Mouse (Mus musculus) midbrain, embryonic 14.5 days (tissue): Measurements from ENCODE around the gene Atp5k. TPM values are rescaled to one million over a fixed set of nuclear protein-coding genes. Genes with fewer than 3 reads are reported as not detected.

Experiments
- ATAC-seq: fragments of 200-750 bp; cut with Nextera tagmentation; 2 replicates; pipeline ENCODE4 v1.8.0; 2017; ENCODE audit warnings: moderate number of reproducible peaks, moderate library complexity; ENCODE audit not compliant: low FRiP score, low TSS enrichment
- DNase-seq: peaks from one replicate; pipeline ENCODE4 v3.0.0-alpha.2; 2015
- H3K27ac ChIP-seq: fragments of 300-500 bp; sonication (generic); replicated peaks from 2 replicates; pipeline ENCODE4 v1.5.1; 2014; ENCODE audit warnings: mild to moderate bottlenecking, low read depth, low read length, moderate library complexity
- H3K27me3 ChIP-seq: fragments of 300-500 bp; sonication (generic); 2 replicates; pipeline ENCODE4 v1.6.1; 2014; ENCODE audit warnings: low read length, control low read depth, mixed read lengths; ENCODE audit not compliant: control insufficient read depth, insufficient read depth
- H3K36me3 ChIP-seq: fragments of 300-500 bp; sonication (generic); 2 replicates; pipeline ENCODE4 v1.6.1; 2014; ENCODE audit warnings: low read length, control low read depth; ENCODE audit not compliant: control insufficient read depth, insufficient read depth
- H3K4me1 ChIP-seq: fragments of 300-500 bp; sonication (generic); 2 replicates; pipeline ENCODE4 v1.6.1; 2014; ENCODE audit warnings: mild to moderate bottlenecking, antibody characterized with exemption, low read length, control low read depth; ENCODE audit not compliant: control insufficient read depth, insufficient read depth
- H3K4me2 ChIP-seq: fragments of 300-500 bp; sonication (generic); 2 replicates; pipeline ENCODE4 v1.6.1; 2014; ENCODE audit warnings: mild to moderate bottlenecking, low read length, moderate library complexity
- H3K4me3 ChIP-seq: fragments of 300-500 bp; sonication (generic); replicated peaks from 2 replicates; pipeline ENCODE4 v1.5.1; 2014; ENCODE audit warnings: low read depth, low read length
- H3K9ac ChIP-seq: fragments of 300-500 bp; sonication (generic); replicated peaks from 2 replicates; pipeline ENCODE4 v1.6.1; 2014; ENCODE audit warnings: mild to moderate bottlenecking, low read length, moderate library complexity
- H3K9me3 ChIP-seq: fragments of 300-500 bp; sonication (generic); 2 replicates; pipeline ENCODE4 v1.6.1; 2016; ENCODE audit warnings: low read length, control low read depth, mixed read lengths; ENCODE audit not compliant: control insufficient read depth
- WGBS: fragments of 180-500 bp; shearing (Covaris S2); extraction: QIAGEN DNeasy Blood & Tissue Kit; methylation state at CpG from one replicate; pipeline ENCODE4 v1.1.7; 2014; 5-methylcytosine and 5-hydroxymethylcytosine counted together
- polyA plus RNA-seq: library from polyadenylated mRNA; unstranded; fragments of >200 nt; fragmentation: Nextera tagmentation; extraction: Ambion mirVana; gene quantifications from 2 replicates; pipeline ENCODE4 v1.2.1, GENCODE M21; 2014

Atp5k gene
- polyA plus RNA-seq, 1 experiment from 2014 or later, result 376 TPM

- H3K9ac ChIP-seq, result no peak overlapping the region
- H3K4me3 ChIP-seq, result no peak overlapping the region
- DNase-seq (no peak), ATAC-seq (no peak)
- no peaks in the 10 kb centered on the region for H3K4me1 ChIP-seq
- WGBS, result 73% methylated on average over 2 of the region's 2 CpGs
- no peaks in the 10 kb centered on the region for H3K36me3 ChIP-seq
- no peaks in the 10 kb centered on the region for H3K9me3 ChIP-seq
- no peaks in the 10 kb centered on the region for H3K27me3 ChIP-seq
- no peak overlapping the region for H3K4me2 ChIP-seq
- no peak overlapping the region for H3K27ac ChIP-seq
Measured at GRCm38 (mm10) chr5:108414711-108415110, 19.5 kb downstream of the Atp5k start.

- WGBS, result 75% methylated on average over 2 of the region's 2 CpGs
- Histone ChIP-seq H3K27me3 (no peaks in the 10 kb centered on the region), H3K4me2 (no peak overlapping the region), H3K4me1 (no peaks in the 10 kb centered on the region), H3K9ac (no peak overlapping the region), H3K9me3 (no peaks in the 10 kb centered on the region), H3K27ac (no peak overlapping the region), H3K36me3 (no peaks in the 10 kb centered on the region), H3K4me3 (no peak overlapping the region)
- ATAC-seq (no peak), DNase-seq (no peak)
Measured at GRCm38 (mm10) chr5:108406977-108407376, 27.3 kb downstream of the Atp5k start.

GRCm38 (mm10) chr5:108405460-108405859 is 28.8 kb downstream of the Atp5k start:
- Histone ChIP-seq H3K4me3 (no peak overlapping the region), H3K4me2 (no peak overlapping the region), H3K36me3 (no peaks in the 10 kb centered on the region), H3K4me1 (no peaks in the 10 kb centered on the region), H3K9me3 (no peaks in the 10 kb centered on the region), H3K27me3 (no peaks in the 10 kb centered on the region), H3K27ac (no peak overlapping the region), H3K9ac (no peak overlapping the region)
- no peak for DNase-seq
- 75% methylated on average over 1 of the region's 1 CpGs for WGBS
- ATAC-seq, result no peak

- Histone ChIP-seq H3K9ac (no peak overlapping the region), H3K27ac (no peak overlapping the region), H3K4me3 (no peak overlapping the region), H3K4me1 (no peaks in the 10 kb centered on the region), H3K4me2 (no peak overlapping the region), H3K9me3 (no peaks in the 10 kb centered on the region), H3K36me3 (no peaks in the 10 kb centered on the region), H3K27me3 (no peaks in the 10 kb centered on the region)
- no peak for ATAC-seq
- no peak for DNase-seq
- WGBS, result 75% methylated on average over 4 of the region's 4 CpGs
Measured at GRCm38 (mm10) chr5:108403453-108403852, 30.8 kb downstream of the Atp5k start.

GRCm38 (mm10) chr5:108389744-108390143 is 44.5 kb downstream of the Atp5k start:
- 79% methylated on average over 3 of the region's 3 CpGs for WGBS
- H3K36me3 ChIP-seq, result no peaks in the 10 kb centered on the region
- no peaks in the 10 kb centered on the region for H3K9me3 ChIP-seq
- no peaks in the 10 kb centered on the region for H3K4me1 ChIP-seq
- no peak overlapping the region for H3K4me2 ChIP-seq
- DNase-seq (no peak), ATAC-seq (no peak)
- H3K9ac ChIP-seq, result no peak overlapping the region
- no peak overlapping the region for H3K4me3 ChIP-seq
- H3K27ac ChIP-seq, result no peak overlapping the region
- H3K27me3 ChIP-seq, result no peaks in the 10 kb centered on the region

- Histone ChIP-seq H3K9ac (no peak within 1 kb of the TSS), H3K36me3 (no peaks in the 10 kb centered on the region), H3K4me1 (no peaks in the 10 kb centered on the region), H3K9me3 (no peaks in the 10 kb centered on the region), H3K4me3 (no peak within 1 kb of the TSS), H3K27ac (no peak within 1 kb of the TSS), H3K27me3 (no peaks in the 10 kb centered on the region), H3K4me2 (no peak within 1 kb of the TSS)
- ATAC-seq (no peak), DNase-seq (no peak)
- whole genome bisulfite sequencing, result 83% methylated on average over 7 of the region's 7 CpGs
Measured at GRCm38 (mm10) chr5:108388201-108388600, 46.0 kb downstream of the Atp5k start, which contains the start of gene Pde6b. Pde6b (plus strand) TSS chr5:108388391.

GRCm38 (mm10) chr5:108386449-108386848 is 47.8 kb downstream of the Atp5k start:
- DNase-seq, result no peak
- no peak overlapping the region for H3K4me3 ChIP-seq

GRCm38 (mm10) chr5:108385632-108386031 is 48.6 kb downstream of the Atp5k start:
- no peak overlapping the region for H3K9ac ChIP-seq
- H3K36me3 ChIP-seq, result no peaks in the 10 kb centered on the region
- DNase-seq (no peak), ATAC-seq (no peak)
- no peak overlapping the region for H3K27ac ChIP-seq
- no peaks in the 10 kb centered on the region for H3K4me1 ChIP-seq
- no peak overlapping the region for H3K4me3 ChIP-seq
- H3K9me3 ChIP-seq, result no peaks in the 10 kb centered on the region
- no peak overlapping the region for H3K4me2 ChIP-seq
- WGBS, result 90% methylated on average over 2 of the region's 2 CpGs
- H3K27me3 ChIP-seq, result no peaks in the 10 kb centered on the region

More at GRCm38 (mm10) chr5:108386449-108386848, 47.8 kb downstream of the Atp5k start:
- H3K27ac ChIP-seq, result no peak overlapping the region
- H3K9ac ChIP-seq, result no peak overlapping the region
- no peak for ATAC-seq
- no peak overlapping the region for H3K4me2 ChIP-seq
- H3K9me3 ChIP-seq, result no peaks in the 10 kb centered on the region
- no peaks in the 10 kb centered on the region for H3K4me1 ChIP-seq
- 69% methylated on average over 4 of the region's 4 CpGs for WGBS
- no peaks in the 10 kb centered on the region for H3K27me3 ChIP-seq
- no peaks in the 10 kb centered on the region for H3K36me3 ChIP-seq
